Mouse (Mus musculus) monocyte, adult 5-6 weeks (primary cell): ENCODE measurements around the gene Ints1. TPM values are rescaled to one million over a fixed set of nuclear protein-coding genes. Genes with fewer than 3 reads are reported as not detected.
A peak's percentile ranks its signal among the peaks of the same experiment; 100 is the strongest.

Source experiments
- ATAC-seq: fragments of 153-309, 156-312 bp; replicated peaks from 2 replicates; pipeline ENCODE4 v1.8.0; 2017; ENCODE audit warnings: mild to moderate bottlenecking; ENCODE audit not compliant: low TSS enrichment, insufficient number of reproducible peaks, severe bottlenecking, poor library complexity, low FRiP score
- total RNA-seq: library from RNA; stranded (forward); fragments of 200-1000, 200-491, 200-594 nt; gene quantifications from 3 replicates; pipeline ENCODE4 v1.2.3, GENCODE M21; 2017

Ints1 gene
- total RNA-seq = 28.1 to 36.6 TPM (median 32.7 TPM) in 3 replicates

DNA sequence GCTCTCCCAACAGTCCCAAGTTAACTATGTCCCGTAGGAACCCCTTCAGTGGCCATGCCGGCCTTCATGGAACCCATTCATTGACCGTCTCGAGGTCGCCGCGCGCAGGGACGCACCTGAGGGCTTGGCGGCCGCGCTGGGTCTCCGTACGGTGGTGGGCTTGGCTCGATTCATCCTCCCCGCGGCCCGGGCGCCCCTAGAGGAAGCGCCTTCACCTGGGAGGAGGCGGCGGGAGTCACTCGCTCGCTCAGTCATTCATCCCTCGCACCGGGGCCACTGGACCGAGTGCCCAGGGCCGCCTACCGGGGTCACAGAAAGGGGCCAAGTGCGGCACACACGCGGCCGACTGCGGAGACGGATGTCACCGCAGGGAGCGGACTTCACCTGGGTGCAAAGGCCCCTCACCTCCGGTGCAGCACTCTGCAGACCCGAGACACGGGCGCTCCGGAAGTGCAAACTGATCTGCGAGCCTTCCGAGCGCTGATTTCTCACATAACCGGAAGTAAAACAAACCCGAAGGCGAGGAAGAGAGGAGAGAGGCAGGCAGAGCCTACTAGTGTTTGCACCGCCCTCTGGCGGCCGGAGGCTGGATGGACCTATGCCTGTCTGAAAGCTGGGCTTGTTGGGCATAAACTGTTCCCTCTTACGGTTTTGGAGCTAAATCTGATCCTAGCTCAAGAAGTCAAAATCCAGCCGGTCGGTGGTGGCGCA is at the start of gene Ints1:
Ints1 (minus strand) TSS at position 459 of the 711 bp plus-strand sequence.
- ATAC-seq = peak; percentile 98

DNA sequence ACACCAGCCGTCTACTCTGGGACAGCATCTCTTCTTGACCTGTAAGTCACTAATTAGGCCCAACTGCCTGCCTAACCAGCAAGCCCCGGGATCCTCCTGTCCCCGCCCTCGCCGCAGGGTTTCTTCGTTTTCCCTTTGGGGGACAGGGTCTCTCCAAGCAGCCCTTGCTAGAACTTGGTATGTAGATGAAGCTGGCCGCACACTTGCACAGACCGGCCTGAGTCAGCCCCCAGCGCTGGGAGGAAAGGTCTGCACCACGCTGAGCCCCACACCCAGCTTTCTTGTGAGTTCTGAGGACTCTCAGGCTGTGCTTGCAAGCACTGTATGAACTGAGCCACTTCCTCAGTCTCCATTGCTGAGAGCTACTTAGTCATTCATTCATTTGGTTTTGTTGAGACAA is 49.1 kb upstream of the Ints1 start:
- no peak for ATAC-seq

GRCm38 (mm10) chr5:139821466-139822459 is 46.3 kb upstream of the Ints1 start:
- ATAC-seq = no peak

- no peak for ATAC-seq
These were observed 44.2 kb upstream of the Ints1 start, which contains the start of gene Tmem184a for GRCm38 (mm10) chr5:139819538-139820181. Gene Tmem184a (minus strand): TSS chr5:139819917.

DNA sequence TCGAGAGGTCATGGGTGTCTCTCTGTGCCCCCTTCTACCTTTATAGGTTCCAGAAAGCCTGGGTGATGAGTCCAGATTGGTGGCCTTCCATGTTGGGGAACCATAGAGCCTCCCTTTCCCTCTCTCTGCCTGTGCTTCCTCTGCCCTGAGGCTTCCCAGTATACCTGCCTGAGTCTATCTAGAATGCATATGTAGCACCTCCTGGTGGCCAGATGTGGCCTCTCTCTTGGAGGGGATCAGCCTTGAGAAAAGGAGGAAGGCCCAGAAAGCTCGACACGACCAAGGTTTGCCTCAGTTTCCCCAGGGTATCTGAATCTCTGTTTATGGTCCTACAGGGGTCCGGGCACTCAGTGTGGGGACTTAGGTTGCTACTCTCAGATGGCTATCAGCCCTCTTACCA is 43.3 kb upstream of the Ints1 start:
- ATAC-seq = no peak

- ATAC-seq = no peak
These were observed 42.6 kb upstream of the Ints1 start for GRCm38 (mm10) chr5:139818056-139818455.

- no peak for ATAC-seq
These were observed 41.8 kb upstream of the Ints1 start for GRCm38 (mm10) chr5:139817292-139817691.

DNA sequence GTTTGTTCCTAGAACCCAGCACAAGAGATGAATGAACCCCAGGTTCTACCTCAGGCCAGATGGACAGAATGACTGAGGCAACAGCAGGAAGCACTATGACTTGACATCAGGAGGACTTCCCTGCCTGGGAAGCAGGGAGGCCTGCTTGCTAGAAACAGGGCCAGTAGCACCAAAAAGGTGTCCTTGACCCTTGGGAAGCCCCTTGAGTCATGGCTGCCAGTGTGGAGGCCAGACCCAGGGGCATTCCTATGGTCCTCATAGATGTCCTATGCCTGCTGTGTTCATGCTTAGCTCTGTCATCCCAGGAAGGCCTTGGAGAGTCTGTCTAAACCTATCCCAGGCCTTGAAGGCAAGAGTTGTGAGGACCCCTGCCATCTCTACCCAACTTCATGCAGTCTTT is 41.0 kb upstream of the Ints1 start:
- ATAC-seq = no peak

GRCm38 (mm10) chr5:139815964-139816363 is 40.5 kb upstream of the Ints1 start:
- no peak for ATAC-seq

DNA sequence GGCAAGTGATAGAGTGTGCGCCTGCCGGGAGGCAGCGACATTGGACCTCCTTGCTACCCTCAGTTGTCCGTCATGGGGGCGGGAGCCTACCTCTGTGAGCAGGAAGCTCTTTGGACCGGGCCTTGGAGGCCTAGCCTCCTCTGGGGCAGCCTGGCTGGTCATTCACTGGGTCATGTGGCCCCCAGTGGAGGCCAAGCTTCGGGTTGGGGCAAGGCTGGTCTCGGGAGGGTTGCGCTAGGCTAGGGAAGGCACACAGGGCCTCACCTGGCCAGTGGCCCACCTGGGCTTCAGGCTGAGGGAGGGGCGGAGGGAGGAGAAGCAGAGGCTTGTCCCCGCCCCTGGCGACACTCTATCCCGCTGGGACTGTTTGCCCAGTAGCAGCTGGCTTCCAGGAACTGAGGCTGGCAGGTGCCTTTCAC is 38.5 kb upstream of the Ints1 start:
- no peak for ATAC-seq

DNA sequence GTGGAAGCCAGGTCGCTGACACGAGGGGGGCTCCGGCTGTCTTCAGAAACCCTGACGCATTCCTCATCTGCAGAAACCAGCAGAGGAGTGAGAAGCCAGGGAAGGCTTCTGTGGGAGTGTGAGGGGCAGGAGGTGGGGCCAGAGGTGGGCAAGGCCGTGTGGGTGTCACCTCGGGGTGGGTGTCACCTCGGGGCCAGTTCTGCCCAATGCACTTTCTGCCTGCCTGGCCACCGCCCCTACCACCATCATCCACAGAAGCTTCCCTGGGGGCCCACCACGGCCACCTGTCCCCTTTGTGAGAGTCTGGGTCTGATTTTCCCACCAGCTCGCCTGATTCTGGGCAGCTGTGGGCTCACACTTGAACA is 37.6 kb upstream of the Ints1 start:
- no peak for ATAC-seq

DNA sequence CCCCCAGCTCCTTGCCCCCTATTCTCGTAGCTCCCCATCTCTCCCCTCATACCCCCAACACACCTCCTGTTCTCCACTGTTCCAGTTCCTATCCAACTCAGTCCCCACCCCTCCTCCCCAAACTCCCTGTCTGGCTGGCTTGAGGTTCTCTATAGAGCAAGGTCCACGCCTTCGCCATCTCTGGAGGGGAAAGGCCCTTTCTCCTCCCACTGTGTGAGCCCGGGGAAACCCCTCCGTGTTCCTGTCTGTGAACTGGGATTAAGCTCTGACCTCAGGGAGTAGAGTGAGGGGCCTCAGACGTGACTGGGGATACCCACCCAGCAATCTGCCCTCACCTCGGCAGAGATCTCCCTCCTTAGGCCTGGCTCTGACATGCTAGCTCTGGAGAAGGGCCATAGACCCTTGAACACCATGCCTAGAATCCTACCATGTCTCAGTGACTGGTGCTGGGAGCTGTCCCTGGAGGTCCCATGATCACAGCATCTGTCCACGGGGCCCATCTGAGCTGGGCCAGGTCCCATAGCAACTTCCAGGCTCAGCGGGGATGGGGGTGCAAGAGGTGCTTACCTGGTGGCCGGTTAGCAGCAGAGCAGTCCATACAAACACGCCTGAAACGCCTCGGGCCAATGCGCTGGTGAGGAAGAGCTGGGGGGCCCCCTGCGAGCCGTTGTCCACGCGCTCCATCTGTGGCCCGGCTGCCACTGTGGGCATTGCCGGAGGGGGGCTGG is 37.1 kb upstream of the Ints1 start:
- ATAC-seq = no peak

GRCm38 (mm10) chr5:139811677-139812397 is 36.4 kb upstream of the Ints1 start:
- ATAC-seq = no peak

- ATAC-seq = no peak
These were observed 33.9 kb upstream of the Ints1 start for GRCm38 (mm10) chr5:139809397-139809796.

GRCm38 (mm10) chr5:139805924-139806323 is 30.4 kb upstream of the Ints1 start:
- ATAC-seq = no peak

- no peak for ATAC-seq
These were observed 29.2 kb upstream of the Ints1 start for GRCm38 (mm10) chr5:139804573-139805111.

DNA sequence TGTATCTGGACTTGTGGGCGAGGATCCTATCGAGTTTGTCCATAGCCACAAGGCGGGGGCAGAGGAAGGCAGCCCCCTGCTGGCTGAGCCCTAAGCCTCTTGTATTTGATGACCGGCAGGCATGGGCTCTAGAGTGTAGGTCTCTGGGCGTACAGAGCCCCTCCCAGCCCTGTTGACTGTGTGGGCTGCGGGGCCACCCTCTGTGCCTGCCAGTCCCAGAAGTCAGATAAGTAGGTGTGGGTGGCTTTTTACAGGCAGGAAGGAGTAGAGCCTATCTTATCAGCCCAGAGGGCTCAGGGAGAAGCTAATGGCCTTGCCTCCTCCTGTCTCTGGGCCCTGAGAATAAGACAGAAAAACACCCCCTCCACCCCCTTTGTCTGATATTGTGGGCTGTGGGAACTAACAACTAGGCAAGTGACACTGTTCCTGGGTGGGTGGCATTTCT is 28.7 kb upstream of the Ints1 start:
- ATAC-seq = 0 out of 2 replicates have a peak, but pooled peaks have one; percentile 1
